In genomic region chr11:111445764-111446163, GRCm38 (mm10) we compare ENCODE assay signal across 10 mouse cellular contexts.
DNase-seq lines count a peak whose midpoint lies in the region; ATAC-seq and TF ChIP-seq lines count a peak whose summit lies in the region.
"Had no signal": no experiment of that assay in that cellular context is flagged by ENCODE, and none has a peak within 500 bp of the region (broad histone marks: within the 10 kb centered on the region; RNA-seq: fewer than 3 reads in every experiment).

No protein-coding gene starts in this region.

- H3K4me3 ChIP-seq in hindbrain, embryonic 11.5 days (ENCODE audit: low read depth, low read length) = no peak overlapping the region
- no peak overlapping the region for H3K4me3 ChIP-seq in hindbrain, embryonic 10.5 days
- no peak overlapping the region for H3K4me3 ChIP-seq in forebrain, embryonic 15.5 days
- H3K4me3 ChIP-seq in stomach, postnatal 0 days (ENCODE audit: low read depth, low read length) = no peak overlapping the region
- H3K4me3 ChIP-seq: embryonic facial prominence, embryonic 13.5 days; lung, embryonic 15.5 days had no signal

- H3K27ac ChIP-seq in hindbrain, embryonic 11.5 days (ENCODE audit: low read depth, low read length) = no peak overlapping the region
- H3K27ac ChIP-seq in hindbrain, embryonic 10.5 days = no peak overlapping the region
- H3K27ac ChIP-seq in forebrain, embryonic 15.5 days (replicated peaks) = no peak overlapping the region
- H3K27ac ChIP-seq in stomach, postnatal 0 days (replicated peaks) = no peak overlapping the region
- H3K27ac ChIP-seq: embryonic facial prominence, embryonic 13.5 days; lung, embryonic 15.5 days had no signal

- ATAC-seq in hindbrain, embryonic 11.5 days (ENCODE audit: low FRiP score) = peak; percentile 74; the same call in 1 of the 2 replicates
- ATAC-seq in forebrain, embryonic 15.5 days (replicated peaks) = 0 out of 2 replicates have a peak, but pooled peaks have one; percentile 43
- no peak for ATAC-seq in stomach, postnatal 0 days (ENCODE audit: low FRiP score, low TSS enrichment)

- peak; percentile 74 for DNase-seq in hindbrain, embryonic 11.5 days (ENCODE audit: low spot score)
- DNase-seq in hindbrain, embryonic 10.5 days (ENCODE audit: low spot score) = no peak
- peak; percentile 10 for DNase-seq in thymus, postnatal 0 days (ENCODE audit: low spot score)
- no peak for DNase-seq in thymus, postnatal 4 days
- DNase-seq in stomach, postnatal 0 days (ENCODE audit: low spot score) = no peak
- no peak for DNase-seq in thymus, postnatal 25 days
- no peak for DNase-seq in heart, adult 11 months

- TF ChIP-seq CTCF in stomach, postnatal 0 days (IDR thresholded peaks at IDR 0.05; ENCODE audit: low read depth) = peak; percentile 81

- H3K9me3 ChIP-seq in hindbrain, embryonic 11.5 days (ENCODE audit: control insufficient read depth, low read length) = no peaks in the 10 kb centered on the region
- no peaks in the 10 kb centered on the region for H3K9me3 ChIP-seq in hindbrain, embryonic 10.5 days
- H3K9me3 ChIP-seq in forebrain, embryonic 15.5 days = no peaks in the 10 kb centered on the region
- no peaks in the 10 kb centered on the region for H3K9me3 ChIP-seq in stomach, postnatal 0 days (ENCODE audit: control insufficient read depth, low read length)
- H3K9me3 ChIP-seq: embryonic facial prominence, embryonic 13.5 days; lung, embryonic 15.5 days had no signal

- H3K9ac ChIP-seq in hindbrain, embryonic 11.5 days (ENCODE audit: low read depth, low read length) = no peak overlapping the region
- H3K9ac ChIP-seq in forebrain, embryonic 15.5 days (replicated peaks) = no peak overlapping the region
- no peak overlapping the region for H3K9ac ChIP-seq in stomach, postnatal 0 days (ENCODE audit: low read length)
- H3K9ac ChIP-seq: embryonic facial prominence, embryonic 13.5 days; lung, embryonic 15.5 days had no signal

- H3K27me3 ChIP-seq in hindbrain, embryonic 11.5 days (ENCODE audit: control insufficient read depth, insufficient read depth, low read length) = no peaks in the 10 kb centered on the region
- no peaks in the 10 kb centered on the region for H3K27me3 ChIP-seq in hindbrain, embryonic 10.5 days (ENCODE audit: insufficient read depth, poor library complexity, severe bottlenecking)
- H3K27me3 ChIP-seq in forebrain, embryonic 15.5 days = no peaks in the 10 kb centered on the region
- no peaks in the 10 kb centered on the region for H3K27me3 ChIP-seq in stomach, postnatal 0 days (ENCODE audit: control insufficient read depth, insufficient read depth, low read length)
- H3K27me3 ChIP-seq: embryonic facial prominence, embryonic 13.5 days; lung, embryonic 15.5 days had no signal

- no peaks in the 10 kb centered on the region for H3K36me3 ChIP-seq in hindbrain, embryonic 11.5 days (ENCODE audit: control insufficient read depth, insufficient read depth, low read length)
- H3K36me3 ChIP-seq in hindbrain, embryonic 10.5 days = no peaks in the 10 kb centered on the region
- no peaks in the 10 kb centered on the region for H3K36me3 ChIP-seq in forebrain, embryonic 15.5 days
- no peaks in the 10 kb centered on the region for H3K36me3 ChIP-seq in stomach, postnatal 0 days (ENCODE audit: control insufficient read depth, insufficient read depth, low read length)
- H3K36me3 ChIP-seq: embryonic facial prominence, embryonic 13.5 days; lung, embryonic 15.5 days had no signal

- H3K4me2 ChIP-seq in hindbrain, embryonic 11.5 days (replicated peaks; ENCODE audit: low read depth, low read length) = no peak overlapping the region
- no peak overlapping the region for H3K4me2 ChIP-seq in forebrain, embryonic 15.5 days (replicated peaks)
- no peak overlapping the region for H3K4me2 ChIP-seq in stomach, postnatal 0 days (replicated peaks; ENCODE audit: low read depth)
- H3K4me2 ChIP-seq: embryonic facial prominence, embryonic 13.5 days; lung, embryonic 15.5 days had no signal

- no peak for TF ChIP-seq EP300 in stomach, postnatal 0 days (optimal IDR thresholded peaks at IDR 0.05)

- no peaks in the 10 kb centered on the region for H3K4me1 ChIP-seq in hindbrain, embryonic 11.5 days (replicated peaks; ENCODE audit: control insufficient read depth, insufficient read depth, low read length)
- H3K4me1 ChIP-seq in hindbrain, embryonic 10.5 days (replicated peaks) = no peaks in the 10 kb centered on the region
- peaks cover 6% of the 10 kb centered on the region for H3K4me1 ChIP-seq in forebrain, embryonic 15.5 days
- H3K4me1 ChIP-seq in stomach, postnatal 0 days (replicated peaks; ENCODE audit: control insufficient read depth, insufficient read depth) = no peaks in the 10 kb centered on the region
- H3K4me1 ChIP-seq: lung, embryonic 15.5 days had no signal

- WGBS in hindbrain, embryonic 11.5 days = 13% methylated on average over 4 of the region's 4 CpGs
- 10% methylated on average over 4 of the region's 4 CpGs for WGBS in hindbrain, embryonic 10.5 days
- WGBS in forebrain, embryonic 15.5 days = 11% methylated on average over 4 of the region's 4 CpGs
- WGBS in stomach, postnatal 0 days = 6% methylated on average over 4 of the region's 4 CpGs

Comparison
In these comparisons a context has a peak if more than half of its experiments do, and no peak if none do; other contexts are left out.
1. DNase-seq: peak in hindbrain, embryonic 11.5 days (single experiment) and thymus, postnatal 0 days (single experiment); none in hindbrain, embryonic 10.5 days (single experiment), thymus, postnatal 4 days (single experiment), stomach, postnatal 0 days (single experiment), thymus, postnatal 25 days (single experiment) and heart, adult 11 months (single experiment).